Mouse (Mus musculus): Measurements from ENCODE around the gene Crip2. TPM values are rescaled to one million over a fixed set of nuclear protein-coding genes. Genes with fewer than 3 reads are reported as not detected.

The Crip2 gene
- polyA plus RNA-seq, 1 experiment from 2014 or later = 211 TPM

DNA sequence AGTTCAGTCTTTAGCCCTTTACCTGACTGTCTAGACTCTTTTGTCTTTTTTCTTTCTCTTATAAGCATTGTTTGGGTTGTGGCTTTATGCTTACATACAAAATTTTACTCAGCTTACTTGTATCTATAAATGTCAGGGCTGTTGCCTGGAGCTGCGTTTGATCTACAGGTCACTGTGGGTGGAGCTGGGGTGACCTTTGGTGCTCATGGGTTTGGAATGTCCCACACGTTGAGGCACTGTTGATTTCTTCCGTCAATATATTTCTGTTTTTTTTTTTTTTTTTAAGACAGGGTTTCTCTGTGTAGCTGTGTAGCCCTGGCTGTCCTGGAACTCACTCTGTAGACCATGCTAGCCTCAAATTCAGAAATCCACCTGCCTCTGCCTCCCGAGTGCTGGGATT lies 41.0 kb downstream of the Crip2 start:
- DNase-seq (ENCODE audit: low spot score) = no peak
- Histone ChIP-seq H3K27me3 (ENCODE audit: control insufficient read depth, insufficient read depth, low read length) (no peaks in the 10 kb centered on the region), H3K4me1 (ENCODE audit: control insufficient read depth, insufficient read depth, low read length) (peaks cover 6% of the 10 kb centered on the region; the same call in 1 of the 2 replicates), H3K4me2 (ENCODE audit: low read depth) (no peak overlapping the region), H3K4me3 (ENCODE audit: low read depth, low read length) (no peak overlapping the region), H3K9ac (ENCODE audit: low read length) (no peak overlapping the region), H3K36me3 (ENCODE audit: control insufficient read depth, insufficient read depth, low read length) (no peaks in the 10 kb centered on the region), H3K27ac (ENCODE audit: low read depth, low read length) (no peak overlapping the region), H3K9me3 (ENCODE audit: control insufficient read depth, low read length) (no peaks in the 10 kb centered on the region)
- 58% methylated on average over 4 of the region's 4 CpGs for WGBS
- no peak for ATAC-seq (ENCODE audit: insufficient read depth, low FRiP score, low TSS enrichment)

DNA sequence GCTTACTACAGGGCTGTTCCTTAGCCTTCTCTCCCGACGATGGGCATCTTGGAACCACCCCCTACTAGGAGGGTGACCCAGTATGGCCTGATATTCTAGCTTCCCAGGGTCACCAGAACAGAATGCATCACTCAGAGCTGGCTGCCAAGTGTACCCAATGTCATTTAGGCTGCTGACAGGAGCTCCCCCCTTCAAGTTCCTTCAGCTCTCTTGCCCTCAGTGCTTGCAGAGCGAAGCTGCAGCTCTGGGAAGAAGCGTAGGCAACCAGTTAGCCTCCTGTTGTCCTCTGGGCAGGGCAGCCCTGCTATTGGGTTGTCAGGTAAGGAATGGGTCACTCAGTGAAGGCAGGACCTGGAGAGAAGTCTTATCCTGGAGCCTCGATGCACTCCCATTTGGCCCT lies 44.9 kb downstream of the Crip2 start:
- Histone ChIP-seq H3K9ac (ENCODE audit: low read length) (no peak overlapping the region), H3K27ac (ENCODE audit: low read depth, low read length) (no peak overlapping the region), H3K4me3 (ENCODE audit: low read depth, low read length) (no peak overlapping the region), H3K9me3 (ENCODE audit: control insufficient read depth, low read length) (no peaks in the 10 kb centered on the region), H3K27me3 (ENCODE audit: control insufficient read depth, insufficient read depth, low read length) (no peaks in the 10 kb centered on the region), H3K4me1 (ENCODE audit: control insufficient read depth, insufficient read depth, low read length) (peaks cover 19% of the 10 kb centered on the region), H3K4me2 (ENCODE audit: low read depth) (no peak overlapping the region), H3K36me3 (ENCODE audit: control insufficient read depth, insufficient read depth, low read length) (0 out of 2 replicates have a peak, but pooled peaks cover 2% of the 10 kb centered on the region)
- DNase-seq (ENCODE audit: low spot score) (no peak), ATAC-seq (ENCODE audit: insufficient read depth, low FRiP score, low TSS enrichment) (no peak)
- 62% methylated on average over 5 of the region's 5 CpGs for WGBS

DNA sequence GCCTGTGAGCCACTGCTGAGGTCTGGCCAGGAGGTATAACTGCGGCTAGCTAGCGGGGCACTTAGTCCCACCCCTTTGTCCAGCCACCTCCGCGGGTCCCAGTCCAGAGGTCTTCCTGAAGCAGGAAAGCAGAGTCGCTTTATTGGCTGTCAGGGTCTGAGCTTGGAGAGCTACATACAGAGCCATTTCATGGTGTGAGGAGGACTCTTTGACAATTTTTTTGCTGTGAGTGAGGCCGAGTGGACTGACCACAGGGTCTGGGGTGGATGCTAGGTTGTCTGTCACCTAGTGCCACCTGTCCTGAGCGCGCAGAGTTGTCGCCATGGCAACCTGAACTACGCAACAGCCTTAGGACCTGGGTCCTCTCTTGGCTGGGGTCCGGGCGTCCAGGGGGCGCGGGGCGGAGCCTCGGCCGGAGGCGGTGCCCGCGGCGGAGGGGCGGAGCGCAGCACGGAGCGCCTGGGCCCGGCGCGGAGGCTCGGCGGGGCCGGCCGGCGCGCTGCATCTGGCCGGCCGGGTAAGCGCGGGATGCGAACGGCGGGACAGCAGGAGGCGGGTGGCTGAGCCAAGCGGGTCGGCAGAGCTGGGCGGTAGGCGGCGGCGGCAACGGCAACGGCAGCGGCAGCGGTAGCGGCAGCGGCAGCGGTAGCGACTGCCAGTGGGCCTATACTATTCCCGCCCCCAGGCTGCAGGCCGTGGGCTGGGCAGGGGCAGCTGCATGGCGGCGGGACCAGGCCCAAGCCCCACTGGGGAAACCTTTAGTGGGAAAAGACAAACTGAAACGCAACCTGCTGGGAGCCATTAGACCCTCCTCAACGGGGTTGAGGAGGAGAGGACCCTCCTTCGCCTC lies 45.6 kb downstream of the Crip2 start, which contains the start of gene Tmem121:
TSS of gene Tmem121 (plus strand) at position 489 of the 850 bp plus-strand sequence.
- peak; percentile 58 for ATAC-seq (ENCODE audit: insufficient read depth, low FRiP score, low TSS enrichment)
- 0 out of 2 replicates have a peak, but pooled peaks cover 2% of the 10 kb centered on the region for H3K36me3 ChIP-seq (ENCODE audit: control insufficient read depth, insufficient read depth, low read length)
- peak within 1 kb of the TSS; percentile 76 for H3K9ac ChIP-seq (ENCODE audit: low read length)
- H3K4me1 ChIP-seq (ENCODE audit: control insufficient read depth, insufficient read depth, low read length) = peaks cover 19% of the 10 kb centered on the region
- H3K4me2 ChIP-seq (ENCODE audit: low read depth) = peak within 1 kb of the TSS; percentile 85
- H3K9me3 ChIP-seq (ENCODE audit: control insufficient read depth, low read length) = no peaks in the 10 kb centered on the region
- peak within 1 kb of the TSS; percentile 64 for H3K4me3 ChIP-seq (ENCODE audit: low read depth, low read length)
- DNase-seq (ENCODE audit: low spot score) = peak; percentile 81
- WGBS = 2% methylated on average over 49 of the region's 63 CpGs
- H3K27me3 ChIP-seq (ENCODE audit: control insufficient read depth, insufficient read depth, low read length) = no peaks in the 10 kb centered on the region
- no peak within 1 kb of the TSS for H3K27ac ChIP-seq (ENCODE audit: low read depth, low read length)

DNA sequence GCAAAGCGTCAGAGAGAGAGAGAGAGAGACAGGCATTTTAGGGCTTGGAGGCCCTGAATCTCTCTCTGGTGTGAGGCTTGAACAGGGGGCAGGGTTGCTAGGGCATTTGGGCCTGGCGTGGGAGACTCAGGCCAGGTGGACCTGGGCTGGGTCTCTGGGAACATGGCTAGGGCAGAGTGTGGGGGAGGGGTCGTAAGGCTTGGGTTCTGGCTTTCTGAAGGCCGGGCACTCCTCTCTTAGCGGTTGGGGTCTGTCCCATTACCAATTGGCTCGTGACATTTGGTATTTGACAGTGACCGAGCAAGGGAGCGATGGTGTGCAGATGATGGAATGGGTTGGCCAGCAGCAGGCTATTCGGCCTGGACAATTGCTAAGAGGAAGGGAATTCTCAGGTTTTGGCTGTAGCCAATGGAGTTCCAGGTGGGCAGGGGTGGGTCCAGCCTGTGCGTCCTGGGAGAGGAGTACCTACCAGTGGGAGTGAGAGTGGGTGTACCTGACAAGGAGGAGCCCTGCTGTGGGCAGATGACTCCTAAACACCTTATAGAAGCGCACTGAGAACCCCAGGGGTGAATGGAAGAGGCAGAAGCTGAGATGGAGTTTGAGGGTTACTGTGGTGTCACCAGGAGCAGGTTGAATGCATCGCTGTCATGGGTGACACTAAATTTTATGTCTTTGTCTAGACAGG lies 46.4 kb downstream of the Crip2 start:
- no peaks in the 10 kb centered on the region for H3K27me3 ChIP-seq (ENCODE audit: control insufficient read depth, insufficient read depth, low read length)
- H3K36me3 ChIP-seq (ENCODE audit: control insufficient read depth, insufficient read depth, low read length) = 0 out of 2 replicates have a peak, but pooled peaks cover 2% of the 10 kb centered on the region
- 35% methylated on average over 12 of the region's 12 CpGs for WGBS
- peak; percentile 26 for DNase-seq (ENCODE audit: low spot score)
- no peak overlapping the region for H3K27ac ChIP-seq (ENCODE audit: low read depth, low read length)
- H3K4me3 ChIP-seq (ENCODE audit: low read depth, low read length) = peak overlapping the region; percentile 64
- peak overlapping the region; percentile 85 for H3K4me2 ChIP-seq (ENCODE audit: low read depth)
- H3K4me1 ChIP-seq (ENCODE audit: control insufficient read depth, insufficient read depth, low read length) = peaks cover 19% of the 10 kb centered on the region
- peak overlapping the region; percentile 76 for H3K9ac ChIP-seq (ENCODE audit: low read length)
- H3K9me3 ChIP-seq (ENCODE audit: control insufficient read depth, low read length) = no peaks in the 10 kb centered on the region
- 0 out of 2 replicates have a peak, but pooled peaks have one; percentile 2 for ATAC-seq (ENCODE audit: insufficient read depth, low FRiP score, low TSS enrichment)

DNA sequence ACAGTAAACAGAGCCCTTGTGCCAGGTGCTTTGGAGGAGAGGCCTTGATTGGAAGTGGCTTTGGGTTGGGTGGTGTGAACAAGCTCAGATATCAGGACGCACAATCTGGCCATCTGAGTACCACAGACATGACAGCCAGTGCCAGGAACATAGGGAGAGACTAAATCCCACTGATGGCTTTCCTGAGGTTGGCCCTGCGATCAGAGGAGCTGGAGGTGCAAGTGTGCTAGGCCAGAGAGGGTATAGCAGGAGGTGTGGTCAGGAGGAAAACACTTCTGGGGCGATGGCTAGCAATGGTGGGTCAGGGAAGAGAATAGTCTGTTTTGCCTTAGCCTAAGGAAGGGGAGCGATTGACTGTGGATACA lies 47.0 kb downstream of the Crip2 start:
- 48% methylated on average over 4 of the region's 4 CpGs for WGBS
- H3K36me3 ChIP-seq (ENCODE audit: control insufficient read depth, insufficient read depth, low read length) = 0 out of 2 replicates have a peak, but pooled peaks cover 2% of the 10 kb centered on the region
- no peak overlapping the region for H3K27ac ChIP-seq (ENCODE audit: low read depth, low read length)
- H3K27me3 ChIP-seq (ENCODE audit: control insufficient read depth, insufficient read depth, low read length) = no peaks in the 10 kb centered on the region
- peak overlapping the region; percentile 85 for H3K4me2 ChIP-seq (ENCODE audit: low read depth)
- ATAC-seq (ENCODE audit: insufficient read depth, low FRiP score, low TSS enrichment) = no peak; the same call in 1 of the 2 replicates
- H3K4me3 ChIP-seq (ENCODE audit: low read depth, low read length) = peak overlapping the region; percentile 26
- peaks cover 19% of the 10 kb centered on the region for H3K4me1 ChIP-seq (ENCODE audit: control insufficient read depth, insufficient read depth, low read length)
- peak overlapping the region; percentile 9; the same call in 1 of the 2 replicates for H3K9ac ChIP-seq (ENCODE audit: low read length)
- no peak for DNase-seq (ENCODE audit: low spot score)
- no peaks in the 10 kb centered on the region for H3K9me3 ChIP-seq (ENCODE audit: control insufficient read depth, low read length)

DNA sequence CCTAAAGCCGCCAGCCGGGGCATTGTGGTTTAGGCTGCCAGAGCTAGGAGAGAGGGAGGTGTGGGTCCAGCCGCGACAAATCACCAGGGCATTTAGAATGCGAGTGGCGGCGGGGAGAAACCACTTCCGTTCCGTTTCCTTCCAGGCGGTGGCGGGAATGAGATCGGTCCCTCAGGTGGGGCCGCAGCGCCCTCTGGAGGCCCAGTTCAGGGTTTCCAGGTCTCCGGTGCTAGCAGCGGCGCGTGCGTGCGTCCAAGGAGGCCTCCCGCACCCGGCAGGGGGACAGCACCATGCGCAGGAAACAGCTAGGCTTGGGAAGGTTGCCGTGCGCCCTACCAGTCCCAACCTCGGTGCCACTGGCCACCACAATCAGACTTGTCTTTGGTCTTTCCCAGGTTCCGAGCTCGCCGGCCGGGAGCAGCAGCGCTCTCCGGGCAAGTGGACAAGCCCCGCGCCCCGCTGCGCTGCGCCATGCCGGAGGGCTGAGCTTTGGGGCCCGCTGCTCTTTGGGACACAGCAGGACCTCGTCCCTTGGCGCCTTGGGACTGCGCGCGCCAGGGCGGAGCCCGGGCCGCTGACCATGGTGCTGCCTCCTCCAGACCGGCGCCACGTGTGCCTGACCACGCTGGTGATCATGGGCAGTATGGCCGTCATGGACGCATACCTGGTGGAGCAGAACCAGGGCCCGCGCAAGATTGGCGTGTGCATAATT lies 47.7 kb downstream of the Crip2 start:
- 0 out of 2 replicates have a peak, but pooled peaks cover 2% of the 10 kb centered on the region for H3K36me3 ChIP-seq (ENCODE audit: control insufficient read depth, insufficient read depth, low read length)
- no peaks in the 10 kb centered on the region for H3K9me3 ChIP-seq (ENCODE audit: control insufficient read depth, low read length)
- H3K9ac ChIP-seq (ENCODE audit: low read length) = peak overlapping the region; percentile 9; the same call in 1 of the 2 replicates
- no peak overlapping the region for H3K27ac ChIP-seq (ENCODE audit: low read depth, low read length)
- DNase-seq (ENCODE audit: low spot score) (peak; percentile 93), ATAC-seq (ENCODE audit: insufficient read depth, low FRiP score, low TSS enrichment) (peak; percentile 28)
- WGBS = 3% methylated on average over 56 of the region's 56 CpGs
- peak overlapping the region; percentile 26 for H3K4me3 ChIP-seq (ENCODE audit: low read depth, low read length)
- H3K4me2 ChIP-seq (ENCODE audit: low read depth) = peak overlapping the region; percentile 85
- H3K4me1 ChIP-seq (ENCODE audit: control insufficient read depth, insufficient read depth, low read length) = peaks cover 19% of the 10 kb centered on the region
- no peaks in the 10 kb centered on the region for H3K27me3 ChIP-seq (ENCODE audit: control insufficient read depth, insufficient read depth, low read length)

DNA sequence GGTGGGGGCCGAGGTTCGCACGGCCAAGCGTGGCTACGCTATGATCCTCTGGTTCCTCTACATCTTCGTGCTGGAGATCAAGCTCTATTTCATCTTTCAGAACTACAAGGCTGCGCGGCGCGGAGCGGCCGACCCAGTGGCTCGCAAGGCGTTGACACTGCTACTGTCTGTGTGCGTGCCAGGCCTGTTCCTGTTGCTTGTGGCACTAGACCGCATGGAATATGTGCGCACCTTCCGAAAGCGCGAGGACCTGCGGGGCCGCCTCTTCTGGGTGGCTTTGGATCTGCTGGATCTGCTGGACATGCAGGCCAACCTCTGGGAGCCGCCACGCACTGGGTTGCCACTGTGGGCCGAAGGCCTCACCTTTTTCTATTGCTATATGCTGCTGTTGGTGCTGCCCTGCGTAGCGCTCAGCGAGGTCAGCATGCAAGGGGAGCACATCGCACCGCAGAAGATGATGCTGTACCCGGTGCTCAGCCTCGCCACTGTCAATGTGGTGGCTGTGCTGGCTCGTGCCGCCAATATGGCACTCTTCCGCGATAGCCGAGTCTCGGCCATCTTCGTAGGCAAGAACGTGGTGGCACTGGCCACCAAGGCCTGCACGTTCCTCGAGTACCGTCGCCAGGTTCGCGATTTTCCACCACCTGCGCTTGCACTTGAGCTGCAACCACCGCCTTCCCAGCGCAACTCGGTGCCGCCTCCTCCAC lies 48.5 kb downstream of the Crip2 start:
- H3K4me1 ChIP-seq (ENCODE audit: control insufficient read depth, insufficient read depth, low read length) = peaks cover 19% of the 10 kb centered on the region
- peak overlapping the region; percentile 85 for H3K4me2 ChIP-seq (ENCODE audit: low read depth)
- DNase-seq (ENCODE audit: low spot score) (no peak), ATAC-seq (ENCODE audit: insufficient read depth, low FRiP score, low TSS enrichment) (peak; percentile 1; the same call in 1 of the 2 replicates)
- no peak overlapping the region for H3K27ac ChIP-seq (ENCODE audit: low read depth, low read length)
- 90% methylated on average over 51 of the region's 51 CpGs for WGBS
- no peaks in the 10 kb centered on the region for H3K27me3 ChIP-seq (ENCODE audit: control insufficient read depth, insufficient read depth, low read length)
- H3K9me3 ChIP-seq (ENCODE audit: control insufficient read depth, low read length) = no peaks in the 10 kb centered on the region
- peak overlapping the region; percentile 26; the same call in 1 of the 2 replicates for H3K4me3 ChIP-seq (ENCODE audit: low read depth, low read length)
- H3K9ac ChIP-seq (ENCODE audit: low read length) = no peak overlapping the region
- H3K36me3 ChIP-seq (ENCODE audit: control insufficient read depth, insufficient read depth, low read length) = 0 out of 2 replicates have a peak, but pooled peaks cover 2% of the 10 kb centered on the region

DNA sequence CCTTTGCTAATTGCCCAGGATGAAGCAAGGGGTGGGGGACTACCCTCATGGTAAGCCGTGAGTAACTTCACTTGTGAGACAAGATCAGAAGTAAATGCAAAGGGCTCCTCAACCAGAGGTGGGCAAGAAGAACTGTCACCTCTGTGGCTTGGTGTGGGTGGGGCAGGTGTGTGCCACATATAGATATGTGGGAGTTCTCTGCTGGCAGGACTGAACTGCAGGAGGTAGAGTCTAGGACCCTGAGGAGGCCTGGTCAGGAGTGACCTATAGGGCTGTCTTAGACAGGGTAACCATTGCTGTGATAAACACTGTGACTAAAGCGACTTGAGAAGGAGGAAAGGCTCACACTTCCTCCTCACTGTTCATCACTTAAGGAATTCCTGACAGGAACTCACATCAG lies 53.4 kb downstream of the Crip2 start:
- 75% methylated on average over 2 of the region's 2 CpGs for WGBS

More for the DNA sequence above, 53.4 kb downstream of the Crip2 start:
- H3K9ac ChIP-seq (ENCODE audit: low read length) = no peak overlapping the region
- H3K27ac ChIP-seq (ENCODE audit: low read depth, low read length) = no peak overlapping the region
- H3K27me3 ChIP-seq (ENCODE audit: control insufficient read depth, insufficient read depth, low read length) = no peaks in the 10 kb centered on the region
- ATAC-seq (ENCODE audit: insufficient read depth, low FRiP score, low TSS enrichment) (no peak), DNase-seq (ENCODE audit: low spot score) (no peak)
- no peak overlapping the region for H3K4me3 ChIP-seq (ENCODE audit: low read depth, low read length)
- H3K9me3 ChIP-seq (ENCODE audit: control insufficient read depth, low read length) = no peaks in the 10 kb centered on the region
- H3K4me1 ChIP-seq (ENCODE audit: control insufficient read depth, insufficient read depth, low read length) = no peaks in the 10 kb centered on the region
- no peak overlapping the region for H3K4me2 ChIP-seq (ENCODE audit: low read depth)
- 0 out of 2 replicates have a peak, but pooled peaks cover 2% of the 10 kb centered on the region for H3K36me3 ChIP-seq (ENCODE audit: control insufficient read depth, insufficient read depth, low read length)

Measured in neural tube, embryonic 11.5 days (tissue).